Mouse (Mus musculus) R1 (cell line): Measurements from ENCODE around the gene Slc37a1.
A peak's percentile ranks its signal among the peaks of the same experiment; 100 is the strongest.

ENCODE experiments used
- DNase-seq: peaks from one replicate; pipeline ENCODE4 v3.0.0-alpha.2; 2018; ENCODE audit warnings: low read depth, low spot score

Slc37a1 gene

DNA sequence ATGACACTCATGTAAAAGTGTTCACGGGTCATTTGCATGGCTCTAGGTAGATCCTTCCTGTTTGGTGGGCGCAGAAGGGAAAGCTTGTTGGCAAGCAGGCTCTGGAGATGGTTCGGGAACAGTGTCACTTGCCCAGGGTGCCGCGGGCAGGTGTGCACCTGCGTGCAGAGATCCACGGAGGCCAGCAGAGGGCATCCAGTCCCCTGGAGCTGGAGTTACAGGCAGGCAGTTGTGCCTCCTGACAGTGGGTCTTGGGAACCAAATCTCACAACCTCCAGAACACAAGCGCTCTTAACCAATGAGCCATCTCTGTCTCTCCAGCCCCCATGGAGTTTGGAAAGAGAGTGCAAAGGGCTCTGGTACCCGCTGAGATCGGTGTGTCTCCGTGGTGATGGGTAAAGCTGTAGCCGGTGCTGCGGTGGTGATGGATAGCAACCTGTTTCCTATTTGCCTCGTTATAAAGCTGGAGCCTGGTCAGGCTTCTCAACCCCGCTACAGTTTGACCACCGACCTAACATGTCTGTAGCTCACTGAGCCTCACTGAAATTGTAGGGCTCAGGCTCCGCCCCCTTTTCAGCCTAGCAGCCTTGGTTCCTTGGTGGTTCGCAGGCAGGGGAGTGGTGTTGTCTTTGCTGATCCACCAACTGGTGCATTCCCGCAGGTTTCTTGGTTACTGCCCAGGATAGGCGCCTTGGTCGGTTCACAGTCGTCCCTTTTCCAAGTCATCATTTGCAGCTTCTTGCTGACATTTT, 31.1 kb downstream of the Slc37a1 start:
- peak; percentile 75 for DNase-seq

DNA sequence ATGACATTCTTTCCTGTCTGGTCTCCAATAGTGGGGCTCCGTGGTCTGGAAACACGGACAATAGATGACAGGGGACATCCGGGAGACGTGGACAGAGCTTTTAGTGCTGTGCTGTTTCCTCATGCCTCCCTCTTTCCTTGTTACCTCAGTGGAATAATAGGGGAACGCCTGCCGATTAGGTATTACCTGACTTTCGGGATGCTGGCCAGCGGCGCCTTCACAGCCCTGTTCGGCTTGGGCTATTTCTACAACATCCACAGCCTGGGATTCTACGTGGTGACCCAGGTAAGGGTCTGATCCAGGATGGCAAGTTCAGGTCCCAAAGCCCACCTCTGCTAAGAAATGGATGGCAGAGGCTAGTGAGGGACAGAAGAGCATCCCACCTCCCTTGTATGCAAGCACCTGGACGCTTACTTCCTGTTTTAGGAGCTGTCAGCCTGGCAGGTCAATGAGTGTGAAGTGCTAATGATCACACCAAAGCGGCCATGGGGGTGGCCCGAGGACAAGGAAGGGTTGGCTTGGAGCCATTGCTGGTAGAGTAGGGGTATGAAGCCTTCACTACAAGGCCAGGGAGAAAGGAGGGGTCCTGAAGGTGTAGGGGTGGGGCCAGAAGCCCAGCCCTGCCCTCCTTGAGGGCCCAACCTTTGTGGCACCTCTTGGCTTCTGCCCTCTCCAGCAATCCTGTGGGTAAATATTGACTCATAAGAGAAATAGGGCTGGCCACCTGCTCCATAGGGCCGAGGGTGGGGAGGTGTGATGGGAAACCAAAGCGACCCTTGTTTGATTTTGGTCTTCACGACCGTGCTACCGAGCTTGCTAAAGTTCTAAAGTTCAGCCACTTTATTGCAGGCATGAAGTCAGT, 32.5 kb downstream of the Slc37a1 start:
- no peak for DNase-seq

DNA sequence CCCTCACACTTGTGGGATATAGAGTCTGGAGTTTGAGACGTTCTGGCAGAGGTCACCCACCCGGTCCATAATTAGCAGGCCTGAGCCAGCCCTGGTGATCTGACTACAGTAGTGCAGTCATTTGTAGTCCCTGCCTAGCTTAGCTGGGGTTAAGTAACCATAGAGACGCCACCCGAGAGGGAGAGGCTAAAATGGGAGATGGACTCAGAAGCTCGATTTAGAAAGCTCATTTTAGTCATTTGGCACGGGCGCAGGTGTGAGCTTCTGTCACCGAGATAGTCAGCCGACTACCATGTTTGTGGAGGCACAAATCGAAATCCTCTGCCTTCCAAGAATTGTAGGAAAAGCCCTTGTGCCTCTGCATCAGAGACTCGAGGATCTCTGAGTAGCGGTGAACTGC, 34.8 kb downstream of the Slc37a1 start:
- DNase-seq: no peak

DNA sequence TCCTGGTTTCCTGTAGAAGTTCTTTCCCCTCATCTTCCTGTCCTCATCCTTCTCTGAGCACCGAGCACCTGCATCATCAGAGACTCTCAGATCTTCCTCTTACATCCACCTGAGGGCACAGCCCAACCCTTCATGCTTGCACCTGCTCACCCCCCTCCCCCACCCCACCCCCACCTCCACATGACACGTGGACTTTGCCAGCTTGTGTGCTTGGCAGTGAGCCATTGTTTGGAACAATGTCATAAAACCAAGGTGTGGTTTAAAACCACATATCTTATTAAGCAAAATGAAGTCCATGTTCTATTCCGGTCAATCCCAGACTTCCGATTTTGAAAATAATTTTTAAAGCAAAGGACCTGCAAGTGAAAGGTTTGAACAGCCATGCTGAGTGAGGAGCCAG, 35.9 kb downstream of the Slc37a1 start:
- no peak for DNase-seq

DNA sequence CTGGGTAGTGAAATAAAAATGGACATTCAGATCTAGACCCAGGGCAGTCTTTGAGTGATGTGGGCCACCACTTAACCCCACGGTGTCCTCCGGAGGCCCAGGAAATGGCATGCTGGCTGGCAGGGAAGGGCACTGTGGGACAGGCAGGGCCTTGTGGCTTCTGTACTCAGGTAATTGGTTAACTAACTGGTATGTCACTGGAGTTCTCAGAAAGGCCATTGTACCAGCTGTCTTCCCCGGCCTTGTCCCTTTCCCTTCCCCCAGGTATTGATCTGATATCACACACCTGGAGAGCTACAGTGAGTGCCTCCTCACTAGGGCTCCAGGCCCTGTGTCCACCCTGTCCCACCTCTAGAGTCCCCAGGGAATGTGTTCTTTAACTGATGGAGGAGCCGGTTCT, 36.8 kb downstream of the Slc37a1 start:
- DNase-seq: no peak

DNA sequence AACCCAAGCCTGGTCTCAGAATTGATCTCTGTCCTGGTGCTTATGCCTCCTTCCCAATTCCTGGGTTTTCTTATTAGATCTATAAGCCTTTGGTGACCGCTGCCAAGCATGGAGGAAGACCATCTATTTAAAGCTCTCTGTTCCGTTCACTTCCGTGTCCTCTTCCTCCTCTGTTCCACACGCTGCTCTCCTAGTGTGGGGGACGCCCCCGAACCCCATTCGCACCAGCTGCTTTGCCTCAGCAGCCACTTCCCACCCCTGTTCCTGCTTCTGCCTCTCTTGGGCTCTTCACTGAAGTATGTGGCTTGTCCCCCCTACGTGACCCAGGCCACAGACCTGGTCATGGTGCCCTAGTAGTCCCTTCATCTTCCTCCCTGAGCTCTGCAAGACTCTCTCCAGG, 37.6 kb downstream of the Slc37a1 start:
- no peak for DNase-seq

DNA sequence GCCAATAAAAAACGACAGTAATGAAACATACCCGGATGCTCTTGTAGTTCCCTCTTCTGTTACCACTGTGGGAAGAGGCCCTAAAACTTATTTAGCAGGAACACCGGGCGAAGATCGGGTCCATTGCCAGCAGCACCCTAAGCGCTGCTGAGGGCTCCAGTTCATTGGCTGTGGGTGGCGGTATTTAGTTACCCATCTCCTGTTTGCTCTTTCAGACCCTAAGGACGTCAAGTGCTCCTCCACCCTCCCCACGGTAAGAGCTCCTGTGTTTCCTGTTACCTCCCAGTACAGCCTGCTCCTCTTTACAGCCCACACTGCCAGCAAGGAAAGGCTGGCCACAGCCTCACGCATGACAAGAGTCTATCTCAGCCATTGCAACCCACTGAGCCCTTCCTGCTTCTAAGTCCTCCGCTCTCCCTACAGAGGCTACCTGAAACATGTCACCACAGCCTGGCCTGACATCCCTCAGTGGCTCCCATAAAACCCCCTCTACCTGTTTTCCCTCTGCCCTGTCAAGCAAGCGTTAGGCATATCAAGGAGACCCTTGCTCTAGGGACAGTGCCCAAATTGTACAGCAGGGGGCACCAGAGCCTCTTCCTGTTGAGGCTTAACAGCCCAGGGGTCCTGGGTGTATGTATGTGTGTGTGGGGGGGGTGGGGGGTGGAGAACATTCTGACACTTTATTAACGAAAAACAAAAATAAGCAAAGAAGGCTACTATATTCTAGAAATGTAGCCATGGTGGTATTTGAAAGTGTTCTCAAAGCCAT, 39.0 kb downstream of the Slc37a1 start:
- peak; percentile 89 for DNase-seq

DNA sequence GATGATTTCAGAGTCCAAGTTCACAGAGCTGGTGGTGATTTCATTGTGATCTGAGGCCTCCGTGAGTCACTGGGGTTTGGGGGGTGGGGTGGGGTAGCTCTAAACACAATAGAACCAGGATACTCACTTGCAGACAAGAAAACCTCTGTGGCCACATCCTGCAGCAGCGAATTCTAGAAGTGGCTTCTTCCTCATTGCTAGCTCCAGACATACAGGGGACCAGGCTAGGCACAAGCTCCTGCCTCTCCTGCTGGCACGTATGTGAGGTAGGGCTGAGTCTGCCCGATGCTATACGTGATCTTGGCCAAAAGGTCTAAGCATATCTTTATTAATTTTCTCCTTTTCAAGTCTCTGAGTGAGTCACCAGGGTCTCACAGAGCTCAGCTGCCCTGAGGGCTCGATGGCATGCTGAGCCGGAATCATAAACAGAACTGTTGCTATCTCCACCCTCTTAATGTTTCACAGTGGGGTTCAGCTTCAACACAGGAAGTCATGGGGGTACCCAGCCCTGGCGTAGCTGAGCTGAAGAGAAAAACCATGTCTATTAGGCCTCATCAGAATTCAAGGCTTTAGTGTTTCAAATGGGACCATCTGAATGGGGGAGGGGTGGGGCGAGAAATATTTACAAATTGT, 39.7 kb downstream of the Slc37a1 start:
- DNase-seq: peak; percentile 93

DNA sequence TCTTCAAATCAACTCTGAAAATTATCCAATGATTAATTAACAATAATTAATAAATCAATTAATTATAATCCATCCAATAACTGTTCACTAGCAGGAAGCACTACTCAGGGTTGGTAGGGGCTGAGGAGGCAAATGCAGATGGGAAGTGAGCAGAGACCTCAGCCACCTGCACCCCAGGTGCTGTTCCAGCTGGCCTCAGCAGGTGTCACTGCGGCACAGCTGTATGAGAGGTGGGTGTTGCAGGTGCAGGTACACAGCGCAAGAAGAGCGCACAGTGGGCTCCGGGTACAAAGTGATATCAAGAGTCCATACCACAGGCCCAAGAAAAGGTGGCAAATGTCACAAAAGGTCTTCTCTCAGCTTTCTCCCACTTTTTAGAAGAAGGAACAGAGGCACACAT, 41.9 kb downstream of the Slc37a1 start:
- DNase-seq: peak; percentile 54

DNA sequence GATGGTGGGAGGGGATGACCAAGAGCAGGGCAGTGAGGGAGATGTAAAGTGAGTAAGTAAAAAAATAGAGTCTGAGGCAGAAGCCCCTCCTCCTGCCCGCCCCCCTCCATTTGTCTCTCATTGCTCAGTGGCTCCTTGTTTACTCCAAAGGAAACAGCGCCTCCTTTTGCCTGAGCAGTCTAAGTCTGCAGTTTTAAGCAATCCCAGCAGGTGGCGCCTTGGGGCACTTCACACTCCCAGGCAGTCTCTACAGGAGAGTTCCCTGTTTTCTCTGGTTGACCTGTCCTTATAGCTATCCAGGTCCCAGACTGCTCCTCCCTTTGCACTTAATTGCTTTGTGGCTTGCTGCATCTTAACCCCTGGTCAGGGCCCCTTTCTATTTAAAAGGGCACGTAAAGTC, 44.0 kb downstream of the Slc37a1 start:
- DNase-seq: peak; percentile 94

DNA sequence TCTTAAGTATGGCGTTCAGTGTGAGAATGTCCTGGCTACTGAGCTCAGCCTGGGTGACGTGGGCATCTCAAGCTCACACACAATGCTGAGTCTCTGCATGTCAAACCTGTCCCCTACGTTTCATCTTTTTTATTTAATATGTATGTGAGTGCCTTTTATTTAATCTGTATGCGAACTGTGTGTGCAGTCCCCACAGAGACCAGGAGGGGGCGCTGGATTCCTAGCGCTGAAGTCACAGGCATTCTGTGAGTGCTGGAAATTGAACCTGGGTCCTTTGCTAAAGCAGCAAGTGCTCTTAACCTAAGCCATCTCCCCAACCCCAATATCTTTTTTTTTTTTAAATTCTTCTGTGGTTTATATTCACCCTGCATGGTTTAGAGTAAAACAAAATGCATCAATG, 44.7 kb downstream of the Slc37a1 start:
- peak; percentile 69 for DNase-seq

DNA sequence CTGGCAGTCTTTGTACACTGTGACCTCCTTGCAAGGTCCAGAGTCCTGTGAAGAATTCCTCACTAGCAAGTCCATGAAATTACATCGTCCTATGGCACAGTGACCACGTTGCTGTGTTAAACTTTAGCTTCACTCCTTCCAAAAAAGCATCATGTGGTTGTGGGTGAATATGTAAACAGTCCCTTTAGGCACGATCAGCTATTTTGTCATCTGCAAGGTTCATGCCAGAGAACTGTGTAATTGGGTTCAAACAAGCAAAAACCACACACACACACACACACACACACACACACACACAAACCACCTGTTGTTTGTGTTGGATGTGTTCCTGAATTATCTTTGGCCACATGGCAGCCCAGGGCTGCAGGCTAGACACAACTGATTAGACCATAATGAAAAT, 45.3 kb downstream of the Slc37a1 start:
- no peak for DNase-seq

DNA sequence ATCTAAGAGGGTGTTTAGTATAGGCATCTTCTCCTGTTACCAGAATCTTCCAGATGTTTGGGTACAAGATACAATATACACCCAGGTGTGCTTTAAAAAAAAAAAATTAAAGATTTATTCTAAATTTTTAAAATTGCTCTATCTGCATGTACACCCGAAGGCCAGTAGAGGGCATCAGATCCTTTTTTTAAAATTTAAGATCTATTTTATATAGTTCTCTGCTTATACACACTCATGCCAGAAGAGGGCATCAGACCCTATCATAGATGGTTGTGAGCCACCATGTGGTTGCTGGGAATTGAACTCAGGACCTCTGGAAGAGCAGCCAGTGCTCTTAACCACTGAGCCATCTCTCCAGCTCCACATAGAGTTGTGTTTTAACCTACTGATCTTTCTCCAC, 45.7 kb downstream of the Slc37a1 start:
- peak; percentile 72 for DNase-seq

DNA sequence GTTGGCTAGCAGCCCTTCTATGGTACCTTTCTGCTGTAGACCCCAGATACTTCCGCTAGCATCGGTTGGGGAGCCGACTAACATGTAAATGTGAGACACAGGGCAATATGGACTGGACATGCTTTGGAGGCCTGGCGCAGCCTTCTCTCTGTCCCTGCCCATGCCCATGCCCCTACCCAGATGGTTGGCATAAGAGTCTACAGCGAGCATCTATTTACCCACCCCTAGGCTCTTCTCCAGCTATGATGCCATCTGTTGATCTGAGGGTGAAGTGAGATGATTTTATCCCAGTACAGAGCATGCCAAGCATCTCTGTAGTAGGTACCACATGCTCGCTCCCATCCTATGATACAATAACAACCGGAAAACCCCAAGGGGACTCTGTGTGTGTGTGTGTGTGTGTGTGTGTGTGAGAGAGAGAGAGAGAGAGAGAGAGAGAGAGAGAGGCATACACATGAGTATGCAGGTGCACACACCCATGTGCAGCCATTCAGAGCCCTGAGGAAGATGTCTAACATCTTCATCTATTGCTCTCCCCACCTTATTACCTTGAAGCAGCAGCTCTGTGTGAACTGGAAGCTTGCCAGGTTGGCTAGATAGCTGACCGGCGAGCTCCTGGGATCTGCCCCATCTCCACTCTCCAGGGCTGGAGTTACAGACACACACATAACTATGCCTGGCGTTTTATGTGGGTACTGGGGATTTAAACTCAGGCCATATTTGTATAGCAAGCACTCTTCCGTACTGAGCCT, 48.1 kb downstream of the Slc37a1 start:
- DNase-seq: no peak

DNA sequence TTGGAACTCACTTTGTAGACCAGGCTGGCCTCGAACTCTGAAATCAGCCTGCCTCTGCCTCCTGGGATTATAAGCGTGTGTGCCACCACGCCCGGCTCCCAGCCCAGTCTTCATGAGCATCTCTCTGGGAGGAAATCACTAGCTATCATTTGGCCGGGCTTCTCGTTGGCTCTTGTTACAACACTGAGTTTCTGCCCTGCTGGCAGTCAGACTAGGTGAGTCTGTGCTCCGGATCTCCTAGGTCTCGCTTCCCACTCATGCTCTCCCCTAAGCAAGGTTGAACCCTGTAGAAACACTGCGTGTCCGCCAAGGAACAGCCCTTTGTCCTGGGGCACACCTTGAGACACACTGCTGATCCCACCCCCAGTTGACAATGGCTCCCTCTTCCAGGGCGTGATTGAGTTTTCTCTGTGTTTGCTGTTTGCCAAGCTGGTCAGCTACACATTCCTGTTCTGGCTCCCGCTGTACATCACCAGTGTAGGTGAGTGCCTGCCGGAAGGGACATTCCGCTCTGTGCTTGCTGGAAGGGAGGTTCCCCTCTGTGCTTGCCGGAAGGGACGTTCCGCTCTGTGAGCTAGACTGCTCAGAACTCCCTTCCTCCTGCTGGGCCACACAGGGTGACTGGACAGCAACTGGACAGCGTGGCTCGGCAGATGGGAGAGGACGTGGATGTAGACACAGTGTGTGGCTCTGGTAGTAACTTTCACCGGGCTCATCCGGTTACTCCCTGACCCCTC, 48.9 kb downstream of the Slc37a1 start:
- DNase-seq: peak; percentile 62

DNA sequence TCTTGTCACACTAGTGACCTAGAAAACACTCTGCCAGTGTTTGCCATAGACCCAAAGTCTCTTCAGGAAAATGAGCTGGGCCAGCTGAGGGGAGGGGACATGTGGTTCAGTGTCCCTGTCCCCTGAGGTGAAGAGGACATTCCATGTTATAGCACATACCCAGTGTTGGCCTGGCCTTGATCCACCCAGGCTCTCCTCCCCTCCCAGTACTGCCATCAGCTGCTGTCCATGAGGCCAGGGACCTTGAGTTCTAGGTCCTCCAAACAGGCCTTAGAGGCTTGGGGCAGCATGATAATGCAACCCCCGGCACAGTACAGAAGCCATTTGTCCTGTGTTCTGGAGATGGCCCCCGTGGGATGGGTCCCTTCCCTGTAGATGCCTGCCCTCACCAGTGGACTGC, 53.2 kb downstream of the Slc37a1 start:
- no peak for DNase-seq

DNA sequence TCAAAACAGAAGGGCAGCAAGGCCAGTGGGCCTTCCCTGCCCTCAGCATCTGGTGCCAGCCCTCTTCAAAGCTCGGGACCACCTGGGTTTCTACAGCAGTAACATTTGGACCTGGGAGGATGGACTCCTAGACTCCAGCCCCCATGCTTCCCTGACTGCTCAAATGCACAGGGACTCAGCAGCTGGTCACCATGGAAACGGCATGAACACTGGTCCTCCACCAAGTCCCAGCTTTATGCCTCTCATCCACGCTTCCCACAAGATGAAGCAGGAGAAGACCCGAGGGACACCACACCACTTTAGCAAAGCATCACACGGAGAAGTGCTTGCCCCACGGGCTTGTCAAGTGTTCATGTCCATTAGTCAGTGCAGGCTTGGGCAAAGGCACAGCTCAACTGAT, 55.6 kb downstream of the Slc37a1 start:
- DNase-seq: no peak

DNA sequence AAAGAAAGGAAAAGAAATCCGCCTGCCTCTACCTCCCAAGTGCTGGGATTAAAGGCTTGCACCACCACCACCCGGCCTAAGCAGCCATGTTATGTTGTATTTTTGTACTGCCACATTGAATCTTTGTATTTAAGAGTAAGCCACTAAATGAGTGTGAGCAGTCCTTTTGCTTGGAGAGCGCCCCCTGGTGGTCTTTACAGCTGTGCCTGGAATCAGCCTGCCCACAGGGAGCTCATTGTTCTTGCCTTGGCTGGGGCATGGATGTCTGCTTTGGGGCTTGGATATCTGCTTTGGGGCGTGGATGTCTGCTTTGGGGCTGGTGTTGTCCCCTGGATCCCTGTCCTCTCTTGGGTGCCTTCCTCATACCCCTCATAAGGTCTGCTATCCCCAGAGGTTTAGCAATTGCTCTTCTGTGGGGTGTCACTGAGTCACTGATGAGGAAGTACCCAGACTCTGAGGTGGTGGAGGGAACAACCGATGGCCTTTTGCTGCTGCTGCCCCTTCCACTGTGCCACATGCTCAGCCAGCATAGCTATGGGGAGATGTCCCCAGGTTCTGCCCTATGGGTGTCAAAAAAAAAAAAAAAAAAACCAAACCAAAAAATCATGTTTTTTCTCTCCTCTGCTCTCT, 57.7 kb downstream of the Slc37a1 start:
- peak; percentile 88 for DNase-seq

DNA sequence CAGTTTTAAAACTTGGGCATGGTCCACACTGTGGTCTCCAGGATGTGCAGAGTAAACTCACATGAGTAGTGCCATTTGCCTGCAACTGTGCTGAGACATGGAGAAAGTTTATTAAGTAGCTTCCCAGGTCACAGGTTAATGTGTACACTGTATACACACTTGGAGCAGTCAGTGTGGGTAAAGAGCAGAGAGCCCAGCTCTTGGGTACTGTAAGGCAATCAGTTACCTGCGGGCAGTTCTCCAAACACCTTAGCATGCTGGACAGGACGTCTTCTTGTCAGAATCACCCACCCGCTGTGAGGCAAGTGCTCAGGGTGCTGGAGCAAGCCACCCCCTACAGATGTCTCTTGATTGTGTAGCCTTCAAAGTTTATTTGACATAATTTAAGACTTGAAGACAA, 58.2 kb downstream of the Slc37a1 start:
- no peak for DNase-seq

DNA sequence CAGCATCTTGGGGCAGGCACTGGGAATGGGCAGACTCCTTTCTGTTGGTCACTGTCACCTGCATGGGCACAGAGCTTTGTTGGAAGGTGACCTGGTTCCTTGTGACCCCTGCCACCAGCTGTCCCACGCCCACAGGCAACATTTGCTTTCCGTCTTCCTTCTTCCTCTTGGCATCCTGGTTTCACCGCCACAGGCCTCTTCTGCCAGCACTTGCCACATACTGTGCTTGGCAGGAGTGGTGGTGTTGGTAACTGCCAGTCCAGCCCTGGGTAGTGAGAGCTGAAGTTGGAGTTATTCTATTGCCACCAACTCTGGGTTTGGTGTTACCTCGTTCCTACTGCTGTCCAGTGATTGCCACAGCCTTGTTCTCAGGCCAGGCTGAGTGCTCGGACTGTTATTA, 61.5 kb downstream of the Slc37a1 start:
- DNase-seq: no peak
